Mouse (Mus musculus) forebrain, embryonic 13.5 days (tissue): ENCODE data around the gene Vwa8. TPM values are rescaled to one million over a fixed set of nuclear protein-coding genes. Genes with fewer than 3 reads are reported as not detected.

Experiments used
- ATAC-seq: fragments of 200-750 bp; cut with Nextera tagmentation; 2 replicates; pipeline ENCODE4 v1.8.0; 2017
- H3K27ac ChIP-seq: fragments of 300-500 bp; sonication (generic); 2 replicates; pipeline ENCODE4 v1.5.1; 2015; ENCODE audit warnings: inconsistent platforms, mild to moderate bottlenecking, moderate library complexity
- H3K27me3 ChIP-seq: fragments of 300-500 bp; sonication (generic); 2 replicates; pipeline ENCODE4 v1.6.1; 2015; ENCODE audit warnings: mild to moderate bottlenecking, inconsistent platforms
- H3K36me3 ChIP-seq: fragments of 300-500 bp; sonication (generic); 2 replicates; pipeline ENCODE4 v1.6.1; 2015; ENCODE audit warnings: mild to moderate bottlenecking, inconsistent platforms; ENCODE audit not compliant: poor library complexity, severe bottlenecking
- H3K4me1 ChIP-seq: fragments of 300-500 bp; sonication (generic); 2 replicates; pipeline ENCODE4 v1.6.1; 2015; ENCODE audit warnings: inconsistent platforms
- H3K4me2 ChIP-seq: fragments of 300-500 bp; sonication (generic); 2 replicates; pipeline ENCODE4 v1.6.1; 2015; ENCODE audit warnings: inconsistent platforms, mild to moderate bottlenecking, moderate library complexity
- H3K4me3 ChIP-seq: fragments of 300-500 bp; sonication (generic); 2 replicates; pipeline ENCODE4 v1.5.1; 2015; ENCODE audit warnings: mild to moderate bottlenecking, inconsistent platforms
- H3K9ac ChIP-seq: fragments of 300-500 bp; sonication (generic); 2 replicates; pipeline ENCODE4 v1.6.1; 2015; ENCODE audit warnings: mild to moderate bottlenecking, inconsistent platforms
- H3K9me3 ChIP-seq: fragments of 300-500 bp; sonication (generic); replicated peaks from 2 replicates; pipeline ENCODE4 v1.6.1; 2016; ENCODE audit warnings: inconsistent platforms
- WGBS: fragments of 180-500 bp; shearing (Covaris S2); methylation state at CpG from one replicate; pipeline ENCODE4 v1.1.7; 2015; 5-methylcytosine and 5-hydroxymethylcytosine counted together
- polyA plus RNA-seq: library from polyadenylated mRNA; unstranded; fragments of >200 nt; fragmentation: Nextera tagmentation; extraction: Ambion mirVana; gene quantifications from 2 replicates; pipeline ENCODE4 v1.2.1, GENCODE M21; 2015

Gene Vwa8
- polyA plus RNA-seq, 1 experiment from 2014 or later: 5.2 TPM

- no peaks in the 10 kb centered on the region for H3K36me3 ChIP-seq
- no peak overlapping the region for H3K4me2 ChIP-seq
- H3K4me3 ChIP-seq: no peak overlapping the region
- H3K4me1 ChIP-seq: peaks cover 31% of the 10 kb centered on the region
- WGBS: 92% methylated on average over 6 of the region's 6 CpGs
- H3K9ac ChIP-seq: no peak overlapping the region
- no peaks in the 10 kb centered on the region for H3K27me3 ChIP-seq
- ATAC-seq: no peak
- no peaks in the 10 kb centered on the region for H3K9me3 ChIP-seq
- H3K27ac ChIP-seq: no peak overlapping the region
These were observed 290.3 kb downstream of the Vwa8 start for GRCm38 (mm10) chr14:79139096-79139651.

DNA sequence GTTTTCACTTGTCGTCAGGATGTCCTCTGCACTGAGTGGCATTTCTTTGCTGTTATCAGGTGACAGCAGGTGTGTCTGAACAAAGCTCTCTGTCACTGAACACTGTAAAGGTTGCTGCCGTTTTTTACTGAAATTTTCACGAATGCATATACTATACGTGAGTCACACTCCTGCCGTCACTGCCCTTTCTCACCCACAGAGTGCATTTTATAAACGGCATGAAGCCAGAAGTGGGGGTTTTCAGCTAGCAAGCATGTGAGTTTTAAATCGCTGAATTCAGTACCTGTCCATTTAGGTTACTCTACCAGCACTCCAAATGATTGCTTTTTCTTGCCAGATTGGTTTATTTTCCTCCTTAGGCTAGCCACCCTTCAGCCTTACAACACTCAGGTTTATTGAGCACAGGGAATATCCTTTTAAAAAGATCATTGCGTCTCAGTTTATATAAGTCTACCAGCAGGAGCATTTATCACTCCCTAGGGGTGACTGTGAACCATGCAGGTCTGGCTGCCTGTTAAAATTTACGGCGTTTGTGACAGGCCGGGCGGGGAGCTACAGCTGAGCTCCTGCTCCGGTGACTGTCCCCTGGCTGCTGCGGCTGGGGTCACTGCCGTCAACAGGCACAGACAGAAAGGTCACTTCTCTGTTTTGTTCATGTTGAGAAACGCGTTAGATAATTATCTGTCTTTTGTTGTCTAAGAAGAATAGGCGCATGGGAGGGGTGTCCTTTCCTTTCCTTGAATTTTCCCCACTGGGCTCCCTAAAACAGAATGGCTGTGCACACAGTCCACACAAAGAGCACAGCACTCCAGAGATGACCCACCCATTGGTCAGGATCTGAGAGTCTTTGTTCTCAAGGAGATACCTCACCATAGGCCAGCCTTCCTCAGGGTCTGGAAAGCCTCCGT lies 291.3 kb downstream of the Vwa8 start:
- peak overlapping the region; percentile 27; the same call in 1 of the 2 replicates for H3K4me2 ChIP-seq
- no peaks in the 10 kb centered on the region for H3K9me3 ChIP-seq
- H3K4me3 ChIP-seq: no peak overlapping the region
- peaks cover 24% of the 10 kb centered on the region for H3K4me1 ChIP-seq
- H3K27me3 ChIP-seq: no peaks in the 10 kb centered on the region
- WGBS: 34% methylated on average over 19 of the region's 19 CpGs
- no peak overlapping the region; the same call in 1 of the 2 replicates for H3K9ac ChIP-seq
- no peaks in the 10 kb centered on the region for H3K36me3 ChIP-seq
- ATAC-seq: peak; percentile 65
- H3K27ac ChIP-seq: no peak overlapping the region

DNA sequence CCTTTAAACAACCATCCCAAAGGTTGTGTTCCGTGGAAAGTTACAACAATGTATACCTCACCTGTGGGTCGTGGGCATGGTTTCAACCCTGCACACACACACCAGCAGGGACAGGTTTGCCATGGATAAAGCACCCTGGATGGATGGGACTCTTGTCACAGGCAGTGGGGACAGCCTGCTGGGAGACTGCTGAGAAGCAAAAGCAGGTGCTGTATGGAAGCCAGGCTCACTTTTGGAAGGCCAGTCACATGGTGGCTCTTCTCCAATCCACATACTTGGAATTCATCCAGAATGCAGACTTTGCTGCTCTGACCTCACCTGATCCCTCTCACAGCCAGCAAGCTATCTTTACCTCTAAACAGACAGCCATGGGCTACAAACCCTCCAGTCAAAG lies 292.0 kb downstream of the Vwa8 start:
- no peak overlapping the region for H3K27ac ChIP-seq
- H3K4me3 ChIP-seq: no peak overlapping the region
- H3K4me1 ChIP-seq: peaks cover 18% of the 10 kb centered on the region
- no peaks in the 10 kb centered on the region for H3K36me3 ChIP-seq
- H3K9ac ChIP-seq: no peak overlapping the region
- peak; percentile 48 for ATAC-seq
- H3K4me2 ChIP-seq: no peak overlapping the region
- no peaks in the 10 kb centered on the region for H3K27me3 ChIP-seq
- H3K9me3 ChIP-seq: no peaks in the 10 kb centered on the region
- WGBS: 78% methylated on average over 2 of the region's 2 CpGs

DNA sequence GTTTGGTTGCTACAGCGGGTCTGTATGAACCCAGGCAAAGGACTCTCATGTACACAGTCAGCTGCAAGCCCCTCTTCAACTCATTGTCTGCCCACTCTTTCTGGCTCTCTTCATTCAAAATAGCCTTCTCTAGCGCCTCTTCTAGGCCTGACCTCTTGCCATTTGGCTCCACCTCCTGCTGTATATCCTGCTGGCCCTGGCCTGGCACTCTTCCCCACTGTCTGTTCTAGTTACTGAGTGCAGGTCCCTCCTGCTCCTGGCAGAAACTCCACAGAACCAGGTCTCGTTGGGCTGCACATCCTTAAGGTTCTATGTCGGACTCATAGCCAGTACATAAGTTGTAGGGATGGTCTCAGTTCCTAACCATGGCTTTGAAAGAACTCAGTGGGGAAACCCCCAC lies 293.5 kb downstream of the Vwa8 start:
- Histone ChIP-seq H3K27ac (no peak overlapping the region), H3K4me2 (no peak overlapping the region), H3K36me3 (no peaks in the 10 kb centered on the region), H3K27me3 (no peaks in the 10 kb centered on the region), H3K9ac (no peak overlapping the region), H3K9me3 (no peaks in the 10 kb centered on the region), H3K4me3 (no peak overlapping the region), H3K4me1 (peaks cover 14% of the 10 kb centered on the region)
- no peak for ATAC-seq
- WGBS: 79% methylated on average over 4 of the region's 4 CpGs

DNA sequence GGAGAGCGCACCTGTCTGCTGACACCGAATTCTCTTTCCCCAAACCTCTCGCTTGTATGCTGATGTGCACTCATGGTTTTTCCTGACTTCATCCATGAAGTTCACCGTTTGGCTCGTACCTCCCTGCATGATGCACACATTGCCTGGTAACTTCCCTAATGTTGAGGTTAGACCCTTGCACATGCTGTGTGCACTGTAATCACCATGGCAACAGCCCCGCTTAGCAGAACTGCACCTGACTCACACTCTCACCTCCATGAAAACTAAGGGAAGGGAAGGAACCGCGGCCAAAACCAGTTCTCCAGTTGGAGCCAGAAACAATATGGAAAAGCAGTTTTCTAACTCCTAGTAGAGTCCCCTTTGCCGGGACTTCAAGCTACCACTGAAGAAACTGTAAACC lies 294.8 kb downstream of the Vwa8 start:
- no peaks in the 10 kb centered on the region for H3K27me3 ChIP-seq
- WGBS: 94% methylated on average over 9 of the region's 9 CpGs
- H3K4me3 ChIP-seq: no peak overlapping the region
- no peak overlapping the region for H3K9ac ChIP-seq
- no peak for ATAC-seq
- no peaks in the 10 kb centered on the region for H3K36me3 ChIP-seq
- H3K27ac ChIP-seq: no peak overlapping the region
- H3K4me1 ChIP-seq: peaks cover 14% of the 10 kb centered on the region
- H3K4me2 ChIP-seq: no peak overlapping the region
- no peaks in the 10 kb centered on the region for H3K9me3 ChIP-seq

GRCm38 (mm10) chr14:79144278-79145224 lies 295.7 kb downstream of the Vwa8 start:
- no peaks in the 10 kb centered on the region for H3K9me3 ChIP-seq
- no peak for ATAC-seq
- no peak overlapping the region for H3K27ac ChIP-seq
- no peaks in the 10 kb centered on the region for H3K36me3 ChIP-seq
- peaks cover 14% of the 10 kb centered on the region for H3K4me1 ChIP-seq
- no peaks in the 10 kb centered on the region for H3K27me3 ChIP-seq
- H3K9ac ChIP-seq: no peak overlapping the region
- 92% methylated on average over 13 of the region's 13 CpGs for WGBS
- no peak overlapping the region for H3K4me3 ChIP-seq
- H3K4me2 ChIP-seq: no peak overlapping the region

- Histone ChIP-seq H3K9ac (no peak overlapping the region), H3K4me1 (peaks cover 10% of the 10 kb centered on the region; the same call in 1 of the 2 replicates), H3K27me3 (no peaks in the 10 kb centered on the region), H3K4me2 (no peak overlapping the region), H3K36me3 (no peaks in the 10 kb centered on the region), H3K4me3 (no peak overlapping the region), H3K9me3 (no peaks in the 10 kb centered on the region), H3K27ac (no peak overlapping the region)
- WGBS: 87% methylated on average over 7 of the region's 7 CpGs
- no peak for ATAC-seq
These were observed 302.9 kb downstream of the Vwa8 start for GRCm38 (mm10) chr14:79151711-79152110.

GRCm38 (mm10) chr14:79153896-79154295 lies 305.0 kb downstream of the Vwa8 start:
- WGBS: 91% methylated on average over 6 of the region's 6 CpGs
- H3K4me1 ChIP-seq: peaks cover 29% of the 10 kb centered on the region
- H3K27me3 ChIP-seq: no peaks in the 10 kb centered on the region
- H3K9ac ChIP-seq: no peak overlapping the region
- no peak overlapping the region for H3K4me3 ChIP-seq
- H3K9me3 ChIP-seq: no peaks in the 10 kb centered on the region
- H3K27ac ChIP-seq: no peak overlapping the region
- no peak overlapping the region for H3K4me2 ChIP-seq
- no peaks in the 10 kb centered on the region for H3K36me3 ChIP-seq
- no peak for ATAC-seq

DNA sequence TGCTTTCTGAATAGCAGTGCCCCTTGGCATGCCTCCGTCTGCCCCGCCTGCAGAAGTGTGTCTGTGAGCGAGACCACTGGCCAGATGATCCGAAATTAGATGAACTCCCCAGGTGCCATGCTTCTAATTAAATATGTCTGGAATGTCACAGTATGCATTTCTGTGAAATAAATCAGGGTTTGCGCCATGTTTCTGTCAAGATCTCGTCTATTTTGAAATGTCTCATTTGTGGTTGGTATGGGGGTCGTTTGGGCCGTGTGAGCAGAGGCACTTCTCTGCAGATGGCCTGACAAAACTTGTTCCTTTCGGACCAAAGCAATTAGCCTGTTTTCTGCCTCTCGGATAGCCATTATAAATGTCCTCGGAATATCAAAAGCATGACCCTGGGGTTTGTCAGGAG lies 306.1 kb downstream of the Vwa8 start:
- no peak overlapping the region for H3K4me3 ChIP-seq
- peaks cover 36% of the 10 kb centered on the region for H3K4me1 ChIP-seq
- ATAC-seq: no peak
- no peak overlapping the region for H3K9ac ChIP-seq
- no peaks in the 10 kb centered on the region for H3K9me3 ChIP-seq
- no peak overlapping the region for H3K4me2 ChIP-seq
- no peaks in the 10 kb centered on the region for H3K27me3 ChIP-seq
- no peak overlapping the region for H3K27ac ChIP-seq
- 58% methylated on average over 11 of the region's 11 CpGs for WGBS
- H3K36me3 ChIP-seq: no peaks in the 10 kb centered on the region

DNA sequence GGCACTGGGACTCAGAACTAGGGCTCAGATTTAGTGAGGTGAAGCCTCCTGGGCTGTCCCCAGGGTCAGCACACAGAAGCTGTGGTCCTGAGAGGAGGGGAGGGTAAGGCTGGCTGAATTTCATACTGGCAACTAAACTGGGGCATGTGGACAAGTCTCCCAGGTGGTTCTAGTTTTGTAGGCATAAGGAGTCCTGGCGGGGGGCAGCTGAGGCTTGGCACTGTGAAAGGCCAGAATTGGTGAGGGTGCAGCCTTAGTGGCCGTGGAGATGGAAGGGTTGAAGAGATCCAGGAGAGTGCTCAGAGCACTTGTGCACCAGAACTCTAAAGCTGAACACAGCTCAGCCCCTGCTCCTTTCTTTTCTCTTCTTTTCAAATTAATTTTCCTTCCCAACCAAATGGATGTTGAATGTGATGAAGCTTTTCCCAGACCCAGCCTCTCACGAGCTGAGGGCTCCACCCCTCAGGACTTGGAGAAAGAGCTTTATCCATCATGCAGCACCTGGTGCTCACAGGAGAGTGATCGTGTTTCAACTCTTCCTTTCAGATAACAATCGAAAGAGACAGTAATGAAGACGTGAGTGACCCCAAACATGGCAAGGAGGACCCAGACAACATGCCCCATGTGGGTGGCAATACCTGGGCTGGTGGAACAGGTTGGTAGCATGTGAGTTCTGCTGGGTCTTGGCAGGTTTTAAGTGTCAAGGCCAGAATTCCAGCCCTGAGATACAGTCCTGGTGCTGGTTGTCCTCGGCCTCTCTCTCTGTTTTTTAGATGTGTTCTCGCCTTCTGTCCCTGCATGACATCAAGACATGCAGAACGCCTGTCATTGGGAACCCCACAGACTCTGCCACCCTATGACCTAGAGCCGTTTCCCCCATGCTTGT lies 307.9 kb downstream of the Vwa8 start:
- 79% methylated on average over 10 of the region's 10 CpGs for WGBS
- no peak for ATAC-seq
- Histone ChIP-seq H3K9ac (no peak overlapping the region), H3K4me3 (no peak overlapping the region), H3K36me3 (no peaks in the 10 kb centered on the region), H3K4me1 (peaks cover 36% of the 10 kb centered on the region), H3K4me2 (no peak overlapping the region), H3K9me3 (no peaks in the 10 kb centered on the region), H3K27me3 (no peaks in the 10 kb centered on the region), H3K27ac (peak overlapping the region; percentile 1; the same call in 1 of the 2 replicates)
